Mouse (Mus musculus): ENCODE results near the gene Nt5dc2. TPM values are rescaled to one million over a fixed set of nuclear protein-coding genes. Genes with fewer than 3 reads are reported as not detected.

Gene Nt5dc2
- 10 to 100 TPM; 23.5 to 28.2 TPM for total RNA-seq (2021)
- long read RNA-seq, experiment 1, transcript Nt5dc2-204 (14 exons, 1,848 nt), result major isoform, 115 of 122 reads
- long read RNA-seq, experiment 1, partial matches to known transcripts, result 2 of 122 reads
- long read RNA-seq, experiment 1, other reads (novel, unspliced or antisense), result 4 of 122 reads
- long read RNA-seq, experiment 2, transcript Nt5dc2-204 (14 exons, 1,848 nt), result major isoform, 91 of 99 reads
- long read RNA-seq, experiment 2, partial matches to known transcripts, result 3 of 99 reads
- long read RNA-seq, experiment 2, other reads (novel, unspliced or antisense), result 3 of 99 reads

GRCm38 (mm10) chr14:31130236-31131220 is at the start of gene Nt5dc2:
TSS of gene Nt5dc2 (plus strand) at chr14:31131053.
- peak; percentile 93 to 94 for DNase-seq
- intact Hi-C loops (cut with DNase I), result loop anchor here (2.0 kb wide), 1 partner anchor 64 kb away; no protein-coding TSS in a partner anchor

DNA sequence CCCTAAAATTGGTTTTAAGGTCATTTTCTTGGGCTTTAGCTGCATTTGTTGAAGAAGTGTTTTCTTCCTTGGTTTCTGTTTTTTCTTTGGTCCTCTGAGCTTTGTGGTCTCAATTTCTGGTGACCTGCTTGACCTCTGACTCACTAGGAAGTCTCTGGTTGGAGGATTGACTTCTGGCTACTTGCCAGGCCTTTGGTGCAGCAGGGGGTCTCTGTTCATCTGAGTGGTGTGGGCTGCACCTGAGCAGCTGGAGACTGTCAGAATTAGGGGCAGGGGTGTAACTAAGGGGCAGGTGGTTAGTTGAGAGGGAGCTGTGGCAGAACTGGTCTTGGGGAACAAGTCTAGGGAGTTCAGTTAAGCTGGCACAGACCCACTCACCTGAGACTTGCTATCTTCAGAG is 49.7 kb upstream of the Nt5dc2 start:
- no peak for DNase-seq
- intact Hi-C loops (cut with DNase I), result no loop called here

- no peak for DNase-seq
- intact Hi-C loops (cut with DNase I), result no loop called here
Measured at GRCm38 (mm10) chr14:31087433-31087832, 43.4 kb upstream of the Nt5dc2 start.

DNA sequence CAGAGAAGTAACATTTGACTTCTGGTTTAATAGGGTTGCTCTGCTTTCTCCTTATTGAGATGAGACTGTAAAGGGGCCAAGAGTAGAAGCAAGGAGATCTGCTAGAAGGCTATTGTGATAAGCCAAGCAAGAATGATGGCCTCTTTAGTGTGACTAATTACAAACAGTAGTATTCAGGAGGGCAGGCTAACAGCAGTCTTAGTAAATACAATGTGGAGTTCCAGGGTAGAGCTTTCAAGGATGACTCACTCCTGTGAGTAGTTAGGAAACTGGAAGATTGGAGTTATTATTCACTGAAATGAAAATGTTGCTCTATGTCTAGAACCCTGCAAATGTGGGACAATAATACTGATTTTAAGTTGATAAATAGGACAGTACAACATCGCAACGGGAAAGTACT is 42.3 kb upstream of the Nt5dc2 start:
- no peak for DNase-seq
- intact Hi-C loops (cut with DNase I), result no loop called here

GRCm38 (mm10) chr14:31089918-31090317 is 40.9 kb upstream of the Nt5dc2 start:
- no peak for DNase-seq
- intact Hi-C loops (cut with DNase I), result no loop called here

- intact Hi-C loops (cut with DNase I), result no loop called here
- DNase-seq, result no peak
Measured at GRCm38 (mm10) chr14:31105156-31105555, 25.7 kb upstream of the Nt5dc2 start.

GRCm38 (mm10) chr14:31110613-31111012 is 20.2 kb upstream of the Nt5dc2 start:
- DNase-seq, result no peak
- intact Hi-C loops (cut with DNase I), result no loop called here

DNA sequence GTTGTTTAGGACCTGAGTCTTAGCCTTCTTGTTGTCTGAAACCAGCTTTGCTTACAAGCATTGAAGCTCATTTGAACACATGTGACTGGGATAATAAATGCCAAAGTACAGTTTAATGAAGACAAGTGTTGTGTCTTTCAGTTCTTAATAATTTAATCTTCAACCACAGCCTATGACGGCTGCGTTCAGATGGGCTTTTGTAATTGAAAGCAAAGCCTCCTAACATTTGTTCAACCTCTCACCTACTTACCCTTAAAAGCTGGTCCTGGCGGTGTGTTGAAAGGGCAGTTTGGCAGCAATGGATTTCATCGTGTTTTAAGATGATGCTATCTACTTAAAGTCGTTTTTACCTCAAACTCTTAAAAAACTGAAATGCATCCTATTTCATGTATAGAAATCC is 18.7 kb upstream of the Nt5dc2 start:
- intact Hi-C loops (cut with DNase I), result no loop called here
- no peak for DNase-seq

DNA sequence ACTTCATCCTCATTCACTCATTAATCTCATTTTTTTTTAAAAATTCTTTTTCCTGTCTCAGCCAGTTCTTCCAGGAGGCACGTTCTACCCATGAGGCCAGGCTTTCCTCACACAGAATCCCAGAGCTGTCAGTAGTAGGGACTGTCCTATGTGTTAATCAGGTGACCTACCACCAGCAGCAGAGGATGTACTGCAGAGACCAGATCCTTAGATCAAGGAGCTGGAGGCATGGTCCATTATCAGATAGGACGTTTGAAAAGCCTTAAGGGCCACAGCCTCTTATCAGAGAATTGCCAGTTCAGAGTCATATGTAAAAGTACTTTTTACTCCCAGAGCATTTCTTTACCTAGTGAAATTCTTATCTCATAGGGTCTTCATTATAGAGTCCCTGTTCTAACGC is 16.8 kb upstream of the Nt5dc2 start:
- DNase-seq, result no peak
- intact Hi-C loops (cut with DNase I), result no loop called here

- intact Hi-C loops (cut with DNase I), result no loop called here
- no peak for DNase-seq
Measured at GRCm38 (mm10) chr14:31115522-31115921, 15.3 kb upstream of the Nt5dc2 start.

DNA sequence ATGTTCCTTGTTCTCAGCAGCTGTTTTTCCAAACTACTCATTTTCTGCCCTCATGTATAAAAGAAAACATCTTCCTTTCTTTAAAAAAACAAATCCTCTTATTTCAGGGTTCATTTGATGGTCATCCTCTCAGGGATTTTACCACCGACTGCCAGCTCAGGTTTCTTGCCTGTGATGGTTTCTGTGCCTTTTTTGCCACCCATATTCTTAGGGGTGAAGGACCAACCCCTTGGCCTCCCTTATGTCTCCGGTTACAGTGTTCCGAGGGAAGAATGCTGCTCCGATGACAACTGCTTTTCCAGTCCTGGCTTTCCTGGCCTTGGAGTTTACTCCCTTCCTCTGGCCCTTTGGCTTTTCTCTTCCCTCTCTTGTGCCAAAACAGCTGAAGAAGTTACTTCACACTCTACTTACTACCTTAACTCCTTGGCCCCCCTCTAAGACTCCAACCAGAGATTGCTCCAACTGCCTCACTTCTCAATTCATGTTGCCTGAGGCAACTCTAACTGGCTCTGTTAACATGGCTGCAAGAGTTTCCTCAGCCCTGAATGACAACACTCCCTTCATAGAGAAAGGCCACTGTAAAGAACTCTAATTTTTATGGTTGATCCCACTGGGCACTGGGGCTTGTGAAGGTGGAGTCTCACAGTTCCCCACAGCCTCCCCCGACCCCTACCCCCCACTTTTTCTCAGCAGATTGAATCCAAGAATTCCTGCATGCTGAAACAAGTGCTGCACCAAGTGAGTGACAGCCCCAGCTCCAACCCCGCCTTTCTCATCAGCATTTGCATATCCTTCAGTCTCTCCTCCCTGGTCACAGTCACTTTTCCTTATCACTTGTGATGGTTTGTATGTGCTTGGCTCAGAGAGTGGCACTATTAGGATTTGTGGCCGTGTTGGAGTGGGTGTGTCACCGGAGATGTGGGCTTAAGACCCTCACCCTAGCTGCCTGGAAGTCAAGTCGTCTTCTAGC is 5.5 kb upstream of the Nt5dc2 start:
- intact Hi-C loops (cut with DNase I), result no loop called here
- DNase-seq, result no peak

GRCm38 (mm10) chr14:31126826-31127225 is 4.0 kb upstream of the Nt5dc2 start:
- DNase-seq, result no peak
- intact Hi-C loops (cut with DNase I), result no loop called here

DNA sequence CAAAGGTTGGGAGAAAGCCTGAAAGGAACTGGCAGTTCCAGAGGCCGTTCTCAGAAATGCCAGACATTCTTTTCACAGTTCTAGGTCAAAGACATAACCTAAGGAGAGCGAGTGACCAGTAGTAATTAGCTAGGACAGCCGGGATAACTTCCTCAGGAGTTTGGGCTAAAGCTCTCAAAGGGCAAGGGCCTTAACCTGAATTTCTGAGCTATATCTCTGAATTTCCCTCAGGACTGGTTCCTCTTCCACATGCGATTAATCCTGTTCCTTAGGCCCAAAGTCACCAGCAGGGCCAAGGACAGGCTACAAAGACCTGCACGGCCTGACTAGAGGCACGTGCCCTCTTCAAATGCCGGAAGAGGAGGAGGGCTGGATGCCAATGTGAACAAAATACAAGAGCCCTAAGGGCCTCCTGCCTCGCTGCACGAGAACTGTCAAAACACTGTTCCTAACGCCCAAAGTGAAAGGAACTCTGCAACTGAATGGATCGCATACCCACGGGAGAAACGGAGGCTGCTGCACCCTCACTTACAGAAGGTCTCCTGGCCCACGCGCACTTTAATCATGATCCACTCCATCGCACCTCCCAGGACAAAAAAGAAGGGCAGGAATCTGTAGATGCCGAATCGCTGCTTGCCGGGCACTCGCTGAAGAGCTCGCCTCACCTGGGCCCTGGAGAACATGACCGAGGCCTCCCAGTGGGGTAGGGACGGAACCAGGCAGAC is 2.6 kb upstream of the Nt5dc2 start:
- intact Hi-C loops (cut with DNase I), result no loop called here
- peak; percentile 53 to 70 for DNase-seq

DNA sequence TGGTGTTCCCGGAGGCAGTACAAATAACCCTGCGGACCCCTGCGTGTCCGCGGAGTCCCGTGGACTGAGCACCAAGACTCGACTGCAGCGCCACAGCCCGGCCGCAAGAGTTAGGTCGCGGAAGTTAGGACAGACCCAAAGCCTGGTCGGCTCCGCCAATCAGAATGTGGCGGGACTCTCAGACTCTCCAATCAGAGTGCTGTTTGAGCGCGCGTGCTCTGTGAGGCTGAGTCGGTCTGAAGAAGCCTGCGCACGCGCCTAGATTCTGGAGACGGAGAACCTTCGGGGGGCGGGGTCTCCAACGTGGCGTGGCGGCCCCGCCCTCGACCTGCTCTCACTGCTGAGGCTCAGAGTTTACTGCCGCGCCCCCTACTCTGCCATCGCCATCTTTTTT is 2.0 kb upstream of the Nt5dc2 start, which contains the start of gene Smim4:
TSS of gene Smim4 (minus strand) at position 131 of the 394 bp plus-strand sequence.
- peak; percentile 96 for DNase-seq
- intact Hi-C loops (cut with DNase I), result no loop called here

- intact Hi-C loops (cut with DNase I), result loop anchor here (2.0 kb wide), 1 partner anchor 65 kb away; no protein-coding TSS in a partner anchor
- DNase-seq, result no peak
Measured at GRCm38 (mm10) chr14:31129326-31130235, 1.3 kb upstream of the Nt5dc2 start.

DNA sequence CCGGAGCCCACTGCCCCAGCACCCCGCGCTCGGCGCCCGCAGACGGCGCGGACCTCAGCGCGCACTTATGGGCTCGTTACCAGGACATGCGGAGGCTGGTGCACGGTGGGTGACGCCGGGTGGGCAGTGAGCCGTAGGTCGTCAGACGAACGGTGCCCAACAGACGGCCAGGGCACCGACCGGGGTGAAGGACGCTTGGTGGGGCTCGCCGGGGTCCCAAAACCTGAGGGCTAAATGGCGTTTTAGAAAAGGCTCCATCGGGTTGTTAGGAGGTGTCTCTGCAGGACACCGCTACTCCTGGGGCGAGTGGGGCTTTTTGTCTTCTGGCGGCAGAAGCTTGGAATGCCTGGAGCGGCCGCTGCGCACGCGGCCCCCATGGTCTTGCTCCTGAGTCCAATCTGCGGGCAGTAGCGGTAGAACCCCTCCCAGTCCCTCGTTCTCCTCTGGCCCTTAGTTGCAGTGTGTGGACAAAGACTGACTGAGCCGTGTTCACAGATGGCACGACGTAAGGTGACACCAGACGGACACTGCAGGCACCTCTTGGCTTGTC is 494 bp downstream of the Nt5dc2 start:
- intact Hi-C loops (cut with DNase I), result loop anchor here (2.0 kb wide), 1 partner anchor 63 kb away; no protein-coding TSS in a partner anchor
- DNase-seq, result peak in 1 of 2 experiments; percentile 30

DNA sequence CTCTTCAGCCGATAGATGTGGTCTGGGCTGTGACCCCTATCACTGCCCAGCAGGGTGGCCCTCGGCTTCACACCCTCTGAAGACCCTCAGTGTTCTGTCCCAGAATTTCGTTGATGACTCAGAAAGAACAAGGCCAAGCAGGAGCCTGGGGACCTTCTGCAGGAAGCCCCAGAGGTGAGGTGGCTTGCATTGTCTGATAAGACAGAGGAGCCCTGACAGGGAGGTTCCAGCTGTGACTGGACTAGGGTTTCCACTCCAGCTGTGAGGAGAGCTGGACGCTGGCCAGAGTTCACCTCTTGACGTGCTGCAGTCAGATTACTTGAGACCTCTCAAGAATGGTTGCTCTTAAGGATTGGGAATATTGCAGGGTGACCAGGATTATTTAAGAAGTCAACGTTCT is 1.2 kb downstream of the Nt5dc2 start:
- intact Hi-C loops (cut with DNase I), result no loop called here
- peak in 1 of 2 experiments; percentile 35 for DNase-seq

DNA sequence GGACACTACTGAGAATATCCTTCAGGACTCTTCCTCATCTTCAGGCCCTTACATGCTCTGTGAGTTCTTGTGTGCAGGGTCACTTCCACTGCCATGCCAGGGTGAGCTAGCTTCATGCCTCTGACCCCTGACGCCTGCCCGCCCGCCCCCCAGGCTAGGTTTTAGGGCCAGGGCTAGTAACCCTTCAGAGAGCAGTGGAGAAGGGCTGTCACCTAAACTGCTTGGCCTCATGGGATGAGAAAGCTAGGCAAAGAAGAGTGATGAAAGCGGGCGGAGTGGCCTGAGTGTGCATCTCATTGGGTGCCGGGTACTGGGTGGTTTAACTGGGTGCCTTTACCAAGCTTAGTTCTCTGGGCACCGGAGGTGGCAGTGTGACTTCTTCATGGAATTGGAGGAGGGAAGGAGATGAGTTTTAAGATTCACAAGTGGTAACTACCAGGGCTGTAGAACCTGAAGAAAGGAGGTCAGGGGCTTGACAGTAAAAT is 1.7 kb downstream of the Nt5dc2 start:
- DNase-seq, result peak in 1 of 2 experiments; percentile 1
- intact Hi-C loops (cut with DNase I), result no loop called here

All from heart, postnatal 14 days (tissue).